Mouse (Mus musculus): Measurements from ENCODE around the gene Hip1.
A peak's percentile ranks its signal among the peaks of the same experiment; 100 is the strongest.

GRCm38 (mm10) chr5:135400244-135400643, 144.7 kb downstream of the Hip1 start:
- peak; percentile 96 for TF ChIP-seq CTCF (IDR thresholded peaks at IDR 0.05; ENCODE audit: control insufficient read depth, insufficient read depth, low read length)
- TF ChIP-seq POLR2A (IDR thresholded peaks at IDR 0.05; ENCODE audit: borderline replicate concordance, control insufficient read depth, low read depth, low read length): no peak
